Mouse (Mus musculus) c-Kit-positive CD71-positive TER-119-positive erythroid progenitor cells, embryonic 14.5 days (primary cell): ENCODE measurements around the gene Trappc6b.

ENCODE experiments used
- DNase-seq: peaks from one replicate; pipeline ENCODE4 v3.0.0-alpha.2; 2013; ENCODE audit warnings: low spot score

The Trappc6b gene

GRCm38 (mm10) chr12:59055196-59055850 is 5.9 kb downstream of the Trappc6b start:
- no peak for DNase-seq

DNA sequence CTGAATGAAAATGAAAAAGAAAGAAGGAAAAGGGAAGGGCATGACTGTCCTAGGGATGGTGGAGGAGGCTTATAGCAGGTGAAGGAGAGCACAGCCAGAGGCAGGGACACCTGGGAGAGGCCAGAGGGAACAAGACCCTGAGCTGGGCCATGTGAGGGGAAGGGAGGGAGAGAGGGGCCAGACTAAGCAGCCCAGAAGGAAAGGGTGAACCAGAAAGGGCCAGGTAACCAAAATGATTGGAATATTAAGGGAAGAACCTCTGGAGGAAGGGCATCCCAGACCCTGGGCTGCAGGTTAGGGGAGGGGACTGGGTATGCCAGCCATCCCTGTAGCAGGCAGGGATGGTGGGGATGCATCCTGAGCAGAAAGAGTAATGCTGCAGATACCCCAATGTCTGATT is 7.3 kb downstream of the Trappc6b start:
- no peak for DNase-seq

- DNase-seq: peak; percentile 49
Measured at GRCm38 (mm10) chr12:59053166-59053565, 8.1 kb downstream of the Trappc6b start.

DNA sequence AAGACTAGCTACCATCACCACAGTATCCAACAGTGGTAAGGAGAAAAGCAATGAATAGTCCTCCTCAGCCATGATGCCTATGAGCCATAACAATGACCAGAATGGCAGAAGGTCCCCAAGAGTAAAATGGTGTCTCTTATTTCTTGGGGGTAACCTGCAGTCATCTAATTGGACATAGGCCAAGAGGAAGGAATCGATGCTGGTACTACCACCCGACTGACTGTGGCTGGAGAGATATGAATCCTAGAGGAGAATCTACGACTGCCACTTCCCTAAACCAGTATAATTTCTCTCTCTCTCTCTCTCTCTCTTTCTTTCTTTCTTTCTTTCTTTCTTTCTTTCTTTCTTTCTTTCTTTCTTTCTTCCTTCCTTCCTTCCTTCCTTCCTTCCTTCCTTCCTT is 8.8 kb downstream of the Trappc6b start:
- no peak for DNase-seq

DNA sequence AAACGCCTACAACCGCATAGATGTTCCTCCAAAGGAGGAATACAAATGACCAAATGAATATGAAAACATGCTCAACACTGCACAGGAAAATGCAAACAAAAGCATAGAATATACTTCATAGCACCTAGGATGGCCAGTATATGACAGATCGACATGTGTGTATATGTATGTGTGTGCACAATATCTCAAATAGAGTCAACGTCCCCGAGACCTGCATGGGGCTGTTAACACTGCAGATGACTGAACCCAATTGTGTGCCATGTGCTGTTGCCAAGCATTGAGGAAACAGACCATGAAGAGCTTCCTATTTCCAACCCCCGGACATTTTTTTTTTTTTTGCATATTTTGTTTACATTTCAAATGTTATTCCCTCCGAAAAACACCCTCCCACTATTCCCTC is 20.4 kb downstream of the Trappc6b start:
- DNase-seq: no peak

DNA sequence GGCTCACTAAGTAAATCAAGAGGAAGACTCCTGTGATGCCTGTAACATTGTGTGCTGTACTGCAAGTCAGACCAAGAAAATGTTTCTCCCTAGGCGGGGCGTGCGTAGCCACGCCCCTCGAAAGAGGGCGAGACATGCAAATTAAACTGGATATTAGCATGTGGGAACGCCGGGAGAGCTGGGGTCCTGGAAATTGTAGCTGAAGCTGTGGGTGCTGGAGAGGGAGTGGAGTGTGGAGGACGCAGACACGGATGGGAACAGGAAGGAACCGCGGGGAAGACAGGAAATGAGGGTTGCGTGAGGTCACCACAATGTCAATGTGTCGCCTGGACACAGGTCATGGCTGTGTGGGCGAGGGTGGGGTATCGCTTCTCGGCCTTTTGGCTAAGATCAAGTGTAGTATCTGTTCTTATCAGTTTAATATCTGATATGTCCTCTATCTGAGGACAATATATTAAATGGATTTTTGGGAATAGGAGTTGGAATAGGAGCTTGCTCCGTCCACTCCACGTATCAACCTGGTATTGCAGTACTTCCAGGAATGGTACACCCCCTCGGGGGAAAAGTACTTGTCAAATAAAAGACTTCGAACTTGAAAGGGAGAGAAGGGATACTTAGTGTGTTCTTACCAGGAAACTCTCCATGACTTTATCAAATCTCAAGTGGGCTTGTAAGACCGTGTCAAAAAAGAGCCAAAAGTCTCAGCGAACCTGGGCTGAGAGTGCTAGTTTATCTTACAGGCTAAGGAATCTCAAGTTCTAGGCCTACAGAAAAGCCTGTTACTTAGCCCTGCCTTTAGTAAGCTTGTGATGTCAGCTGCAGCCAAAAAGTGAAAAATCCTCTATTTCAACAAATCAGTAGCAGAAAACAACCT is 21.1 kb downstream of the Trappc6b start:
- DNase-seq: peak; percentile 80

GRCm38 (mm10) chr12:59039162-59039970 is 21.9 kb downstream of the Trappc6b start:
- no peak for DNase-seq

- peak; percentile 54 for DNase-seq
Measured at GRCm38 (mm10) chr12:59032101-59032500, 29.2 kb downstream of the Trappc6b start.

DNA sequence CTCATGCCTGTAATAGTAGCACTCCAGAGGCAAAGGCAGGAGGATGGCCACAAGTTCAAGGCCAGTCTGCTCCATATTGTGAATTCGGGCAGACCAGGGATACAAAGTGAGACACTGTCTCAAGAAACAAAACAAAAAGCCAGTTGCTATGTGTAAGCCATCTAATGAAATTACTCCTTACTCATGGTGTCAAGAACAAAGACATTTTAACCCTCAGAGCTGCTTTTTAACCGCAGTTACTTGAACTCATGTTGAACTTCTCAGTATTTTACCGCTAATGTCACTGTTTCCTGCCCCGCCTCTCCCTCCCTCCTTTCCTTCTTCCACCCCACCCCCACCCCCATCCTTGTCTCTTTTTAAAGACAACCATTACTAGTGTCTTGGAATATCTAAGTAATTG is 40.0 kb downstream of the Trappc6b start:
- DNase-seq: no peak

DNA sequence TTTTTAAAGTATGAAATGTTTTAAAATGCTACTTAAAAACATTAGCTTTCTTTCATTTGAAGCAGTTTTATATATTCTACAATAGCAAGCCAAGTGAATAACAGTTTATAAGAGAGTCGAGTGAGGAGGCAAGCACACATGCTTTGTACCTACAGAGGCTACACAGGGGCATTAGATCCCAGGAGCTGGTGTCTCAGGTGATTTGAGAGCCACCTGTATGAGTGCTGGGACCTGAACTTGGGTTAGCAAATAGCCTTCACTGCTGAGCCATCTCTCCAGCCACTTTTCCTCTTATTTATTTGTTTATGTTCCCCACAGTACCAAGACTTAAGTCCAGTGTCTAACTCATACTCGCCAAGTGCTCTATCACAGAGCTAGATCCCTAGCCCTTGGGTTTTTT is 41.4 kb downstream of the Trappc6b start:
- DNase-seq: no peak

GRCm38 (mm10) chr12:59017970-59018369 is 43.3 kb downstream of the Trappc6b start:
- no peak for DNase-seq

DNA sequence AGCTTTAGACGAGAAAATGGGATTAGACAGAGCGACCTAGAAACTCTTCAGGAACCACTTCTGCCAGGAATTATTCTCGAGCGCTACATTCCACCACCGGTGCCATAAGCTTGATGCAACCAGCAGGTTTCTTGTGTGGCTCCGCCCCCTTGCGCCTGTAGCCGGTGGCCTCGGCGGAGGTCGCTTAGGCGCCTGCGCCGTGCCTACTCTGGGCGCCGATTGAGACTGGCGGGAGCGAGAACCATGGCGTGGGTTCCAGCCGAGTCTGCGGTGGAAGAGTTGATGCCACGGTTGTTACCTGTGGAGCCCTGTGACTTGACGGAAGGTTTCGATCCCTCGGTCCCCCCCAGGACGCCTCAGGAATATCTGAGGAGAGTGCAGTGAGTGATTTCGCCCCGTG is 48.0 kb downstream of the Trappc6b start, which contains the start of gene Gemin2:
Gene Gemin2 (plus strand): TSS at position 160 of the 400 bp plus-strand sequence.
- DNase-seq: peak; percentile 89

DNA sequence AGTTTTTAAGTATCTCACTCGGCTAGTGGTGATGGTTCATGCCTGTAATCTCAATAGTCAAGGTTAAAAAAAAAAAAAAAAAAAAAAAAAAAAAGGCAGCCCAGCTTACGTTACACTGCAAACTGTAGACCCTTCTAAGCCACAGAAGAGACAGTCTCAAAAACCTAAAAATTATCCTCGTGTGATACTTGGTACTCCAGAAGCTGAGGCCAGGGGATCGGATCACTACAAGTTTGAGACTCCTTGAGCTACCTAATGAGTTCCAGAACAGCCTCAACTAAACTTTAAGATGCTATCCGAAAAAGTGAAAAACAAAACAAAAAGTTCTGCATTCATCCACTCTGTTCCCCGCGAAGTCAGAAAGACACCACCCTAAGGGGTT is 48.6 kb downstream of the Trappc6b start:
- peak; percentile 58 for DNase-seq

- peak; percentile 99 for DNase-seq
Measured at GRCm38 (mm10) chr12:59011844-59012709, 49.2 kb downstream of the Trappc6b start, which contains the start of gene Sec23a. Gene Sec23a (minus strand): TSS chr12:59012017.

DNA sequence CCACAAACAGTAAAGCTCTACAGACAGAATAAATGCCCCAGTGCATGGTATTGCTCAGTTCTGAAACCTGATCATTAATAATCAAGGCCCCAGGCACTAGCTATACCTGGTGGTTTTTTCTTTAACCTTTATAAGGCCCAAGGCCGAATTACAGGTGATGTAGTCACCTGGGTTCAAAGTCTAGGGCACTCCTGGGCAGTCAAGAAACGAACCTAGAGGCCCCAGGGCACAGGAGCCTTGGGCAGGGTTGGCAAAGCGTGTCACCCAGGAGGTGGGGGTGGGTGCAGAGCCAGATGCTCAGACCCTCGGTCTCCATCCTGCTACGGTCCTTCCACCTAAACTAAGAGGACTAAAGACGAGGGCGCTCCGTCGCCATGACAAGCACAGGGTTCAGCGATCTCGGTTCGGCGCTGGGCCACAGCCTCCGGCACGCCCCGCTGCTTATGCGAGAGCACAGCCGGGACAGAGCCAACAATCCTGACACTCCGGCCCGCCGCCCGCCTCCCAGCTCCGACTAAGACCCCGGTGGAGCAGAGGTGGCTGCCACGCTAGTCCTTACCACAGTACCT is 49.9 kb downstream of the Trappc6b start:
- no peak for DNase-seq

GRCm38 (mm10) chr12:59010482-59010881 is 50.8 kb downstream of the Trappc6b start:
- peak; percentile 16 for DNase-seq
